Mouse (Mus musculus): ENCODE results near the gene Nubp1.

Nubp1 gene

DNA sequence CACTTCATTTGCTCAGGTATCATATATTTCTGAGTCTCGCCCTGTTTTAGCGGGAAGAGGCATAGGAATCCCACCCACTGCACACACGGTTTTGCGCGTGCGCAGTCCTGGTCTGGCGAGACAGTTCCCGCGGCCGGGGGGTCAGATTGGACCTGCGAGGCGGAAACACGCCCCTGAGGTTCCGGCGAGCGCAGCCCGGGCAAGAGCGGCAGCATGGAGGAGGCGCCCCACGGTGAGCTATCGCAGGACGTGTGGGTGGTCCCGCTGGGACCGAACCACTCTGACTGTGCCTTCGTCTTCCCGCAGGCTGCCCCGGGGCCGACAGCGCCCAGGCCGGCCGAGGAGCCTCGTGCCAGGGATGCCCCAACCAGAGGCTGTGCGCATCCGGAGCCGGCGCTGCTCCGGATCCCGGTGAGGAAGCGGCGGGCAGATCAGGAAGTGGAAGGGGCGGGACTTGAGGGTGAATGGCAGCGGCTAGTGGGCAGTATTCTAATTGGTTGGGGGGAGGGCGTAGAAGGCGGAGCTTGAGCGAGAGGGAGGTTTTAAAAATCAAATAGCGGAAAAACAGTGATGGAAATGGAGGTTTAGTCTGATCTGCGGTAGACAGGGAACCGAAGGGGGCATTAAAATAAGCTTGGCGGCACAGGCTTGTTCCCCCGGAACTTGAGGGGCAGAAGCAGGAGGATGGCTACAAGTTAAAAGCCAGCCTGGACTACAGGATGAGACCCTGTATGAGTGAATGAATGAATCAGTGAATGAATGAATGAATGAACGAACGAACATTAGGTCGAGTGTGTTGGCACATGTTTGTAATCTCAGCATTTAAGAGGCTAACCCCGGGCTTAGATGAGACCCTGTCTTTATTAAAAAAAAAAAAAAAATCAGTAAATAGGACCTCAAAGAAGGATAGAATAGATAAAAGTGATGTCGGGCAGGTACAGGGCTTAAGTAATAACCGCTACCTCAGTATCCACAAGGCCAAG lies at the start of gene Nubp1:
TSS of gene Nubp1 (plus strand) at position 185 of the 983 bp plus-strand sequence.
- peak; percentile 89 for DNase-seq (ENCODE audit: low spot score)

DNA sequence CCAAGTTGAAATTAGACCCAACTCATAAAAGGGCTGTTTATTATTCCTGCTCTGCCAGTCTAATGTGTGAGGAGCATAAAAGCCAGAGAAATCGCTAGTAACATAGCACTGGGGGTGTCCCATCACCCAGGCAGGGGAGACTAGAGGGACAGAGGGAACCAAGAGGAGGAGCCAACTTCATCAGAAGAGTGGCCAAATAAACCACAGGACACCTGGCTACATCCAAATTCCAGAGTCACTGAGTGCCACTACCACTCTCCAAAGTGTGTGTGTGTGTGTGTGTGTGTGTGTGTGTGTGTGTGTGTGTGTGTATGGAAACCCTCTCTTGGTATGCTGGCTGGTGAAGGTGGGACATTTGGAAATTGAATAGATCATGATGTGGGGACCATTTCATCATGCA lies 48.7 kb upstream of the Nubp1 start:
- DNase-seq (ENCODE audit: low spot score) = no peak

DNA sequence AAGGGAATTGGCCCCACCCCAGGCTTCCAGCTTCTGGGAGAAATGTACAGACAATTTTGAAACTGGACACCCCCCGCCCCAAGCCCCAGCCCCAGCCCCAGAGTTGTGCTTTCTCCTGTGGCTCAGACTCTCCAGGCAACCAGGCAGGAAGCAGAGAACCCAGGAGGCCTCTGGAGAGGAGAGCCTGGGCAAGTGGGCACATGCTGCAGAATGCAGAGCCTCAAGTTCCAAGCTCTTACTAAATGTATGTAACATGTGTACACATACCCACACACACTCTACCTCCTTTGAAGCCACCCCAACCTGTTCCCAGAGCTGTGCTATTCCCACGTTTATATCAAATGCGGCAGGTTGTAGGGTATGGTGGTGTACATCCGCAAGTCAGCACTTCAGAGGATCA lies 46.0 kb upstream of the Nubp1 start:
- DNase-seq (ENCODE audit: low spot score) = no peak

DNA sequence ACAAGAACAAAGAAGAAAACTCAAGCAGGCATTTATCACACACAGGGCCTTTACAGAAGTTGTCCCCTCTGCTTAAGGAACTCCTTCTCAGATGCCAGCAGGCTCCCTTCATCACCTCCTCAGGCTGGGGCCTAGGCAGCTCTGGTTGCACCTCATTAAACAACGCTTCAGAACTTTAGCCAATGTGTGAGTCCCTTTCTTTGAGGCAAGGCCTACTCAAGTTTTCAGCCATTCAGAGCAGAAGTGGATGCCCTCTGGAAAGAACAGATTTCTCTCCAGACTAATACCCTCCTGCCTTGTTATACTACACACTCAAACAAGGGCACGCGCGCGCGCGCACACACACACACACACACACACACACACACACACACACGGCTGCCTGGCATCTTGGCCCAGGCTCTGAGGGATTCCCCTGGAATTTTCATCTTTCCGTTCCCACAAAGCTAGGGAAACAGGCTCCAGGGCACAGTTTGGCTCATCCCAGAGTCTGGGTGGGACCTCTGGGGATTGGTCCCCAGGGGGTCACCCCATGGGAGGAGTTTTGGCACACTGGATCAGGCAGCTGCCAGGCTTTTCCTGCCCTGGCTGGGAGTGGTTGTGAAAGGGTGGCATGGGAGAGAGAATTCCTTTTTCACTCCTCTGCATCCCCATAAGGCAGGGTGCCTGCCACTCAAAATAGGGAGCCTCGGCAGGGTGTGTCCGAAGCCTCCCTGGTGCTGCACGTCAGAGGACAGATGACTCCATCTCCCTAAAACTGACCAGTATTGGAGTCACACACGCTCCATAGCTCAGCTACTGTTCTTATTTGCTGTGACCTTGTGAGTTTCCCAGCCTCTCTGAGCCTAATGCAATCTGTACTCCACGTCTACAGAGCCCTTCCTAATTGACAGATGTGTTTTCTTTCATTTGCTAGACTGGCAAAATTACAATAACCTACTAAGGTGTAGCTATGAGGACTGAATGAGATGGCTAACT lies 45.2 kb upstream of the Nubp1 start:
- no peak for DNase-seq (ENCODE audit: low spot score)

DNA sequence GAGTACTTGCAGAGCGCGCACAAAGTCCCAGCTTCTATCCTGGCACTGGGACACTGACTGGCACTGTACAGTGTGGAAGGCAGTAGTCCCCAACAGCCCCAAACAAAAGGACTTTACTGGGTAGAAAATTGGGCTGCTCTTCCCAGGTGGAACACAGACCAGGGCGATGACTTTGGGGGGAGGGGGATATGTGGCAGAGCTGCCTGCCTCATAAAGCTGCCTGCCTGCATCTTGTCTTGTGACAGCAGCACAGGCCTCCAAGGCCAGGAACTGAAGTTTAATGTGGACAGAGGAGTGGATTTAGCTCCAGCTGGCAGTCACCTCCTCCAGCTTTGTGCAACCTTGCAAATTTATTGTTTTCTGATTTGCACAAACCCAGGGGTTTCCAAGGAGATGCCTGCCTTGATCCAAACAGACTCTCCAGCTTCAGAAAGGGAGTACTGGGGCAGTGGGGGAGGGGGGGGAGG lies 42.2 kb upstream of the Nubp1 start:
- no peak for DNase-seq (ENCODE audit: low spot score)

DNA sequence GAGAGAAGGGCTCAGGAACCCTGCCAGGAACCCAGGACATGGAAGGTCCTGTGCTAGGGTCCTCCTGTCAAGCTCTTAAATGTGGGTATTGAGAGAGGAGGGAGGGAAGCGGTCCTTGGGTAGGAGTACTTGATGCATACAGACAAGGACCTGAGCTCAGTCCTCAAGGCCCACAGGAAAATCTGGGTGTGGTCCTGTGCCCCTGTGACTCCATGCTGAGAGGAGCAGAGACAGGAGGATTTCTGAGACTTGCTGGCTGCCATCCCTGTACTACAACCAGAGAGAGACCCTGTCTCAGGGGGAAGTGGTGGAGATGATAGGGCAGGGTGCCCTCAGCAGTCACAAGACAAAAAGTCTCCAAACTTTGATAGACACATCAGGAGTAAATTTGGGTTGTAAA lies 41.8 kb upstream of the Nubp1 start:
- DNase-seq (ENCODE audit: low spot score) = no peak

DNA sequence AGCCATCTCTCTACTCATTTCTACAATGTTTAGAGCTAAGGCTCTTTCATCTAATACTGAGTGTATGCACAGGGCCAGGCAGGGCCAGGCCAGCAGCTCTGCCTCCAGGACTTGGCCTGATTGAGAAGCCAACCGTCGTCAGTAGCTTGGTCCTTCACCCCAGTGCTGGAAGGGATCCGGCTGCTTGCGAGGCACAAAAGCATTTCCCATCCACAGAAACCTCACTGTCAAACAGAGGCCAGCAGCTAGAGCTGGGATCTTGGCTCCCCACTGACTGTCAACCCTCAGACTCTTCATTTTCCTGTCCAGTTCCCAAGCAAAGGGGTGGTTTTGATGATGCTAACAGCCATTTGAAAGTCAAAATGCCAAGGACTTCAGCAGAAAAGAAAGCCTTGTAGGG lies 39.4 kb upstream of the Nubp1 start:
- DNase-seq (ENCODE audit: low spot score) = no peak

DNA sequence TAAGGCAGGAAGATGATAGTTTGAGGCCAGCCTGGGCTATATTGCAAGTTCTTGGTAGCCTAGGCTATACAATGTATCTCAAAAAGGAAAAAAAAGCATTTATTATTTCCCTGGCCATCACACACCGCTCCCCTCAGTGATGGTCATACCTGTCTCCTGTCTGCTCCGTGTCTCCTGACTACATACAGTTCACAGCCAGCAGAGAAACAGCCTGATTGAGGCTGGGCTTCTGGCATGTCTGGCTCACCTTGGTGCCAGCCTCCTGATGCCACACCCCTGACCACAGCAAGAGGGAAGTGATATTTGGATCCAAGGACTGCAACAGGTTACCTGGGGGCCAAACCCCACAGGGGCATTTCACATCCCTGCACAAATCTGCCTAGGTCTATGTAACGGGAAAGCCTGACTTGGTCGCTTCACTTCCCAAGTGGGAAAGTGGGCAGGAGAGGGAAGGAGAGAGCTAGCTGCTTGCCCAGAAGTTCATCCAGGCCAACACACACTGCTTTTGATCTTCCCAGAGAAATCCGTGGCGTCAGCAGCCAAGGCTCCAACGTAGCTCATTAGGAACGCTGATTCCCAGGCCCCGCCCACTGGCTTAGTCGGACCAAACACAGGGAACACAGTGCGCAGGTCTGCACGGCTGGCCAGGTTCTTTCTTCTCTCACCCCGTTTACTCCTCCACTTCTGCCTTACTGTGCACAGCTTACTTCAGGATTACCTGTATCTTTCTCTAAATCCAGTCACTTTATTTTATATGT lies 37.3 kb upstream of the Nubp1 start:
- no peak for DNase-seq (ENCODE audit: low spot score)

DNA sequence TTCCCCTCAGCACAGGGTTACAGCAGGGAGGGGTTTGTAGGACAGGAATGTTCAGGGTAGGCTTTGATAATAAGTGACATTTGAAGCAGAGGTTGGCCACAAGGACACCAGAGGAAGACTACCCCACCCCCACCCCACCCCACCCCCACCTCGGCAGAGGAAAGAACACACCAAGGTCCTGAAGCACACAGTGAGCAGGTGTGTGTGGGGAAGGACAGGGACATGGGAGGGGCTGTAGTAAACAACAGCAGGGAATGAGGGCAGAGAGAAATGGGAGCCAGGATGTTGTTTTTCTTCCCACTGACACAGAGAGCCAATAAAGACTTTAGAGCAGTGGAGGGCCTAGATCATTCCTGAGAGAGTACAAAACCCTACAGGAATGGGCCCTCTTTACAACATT lies 34.5 kb upstream of the Nubp1 start:
- DNase-seq (ENCODE audit: low spot score) = no peak

DNA sequence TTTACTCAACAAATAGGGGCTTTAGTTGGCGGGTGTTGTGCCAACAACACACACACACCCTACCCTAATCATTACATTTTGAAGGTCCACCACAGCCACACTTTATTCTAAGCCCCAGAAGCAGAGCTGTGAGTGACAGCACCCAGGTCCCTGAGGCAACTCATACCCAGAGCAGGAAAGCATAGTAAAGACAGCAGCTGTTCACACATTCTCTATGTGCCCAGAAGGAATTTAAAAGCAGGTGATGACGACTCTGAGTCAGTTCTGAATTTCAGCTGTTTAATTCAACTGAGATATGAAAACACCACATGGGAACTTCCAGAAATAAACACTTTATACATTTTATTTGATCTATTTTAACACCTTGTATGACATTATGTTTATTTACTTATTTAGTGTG lies 32.2 kb upstream of the Nubp1 start:
- no peak for DNase-seq (ENCODE audit: low spot score)

DNA sequence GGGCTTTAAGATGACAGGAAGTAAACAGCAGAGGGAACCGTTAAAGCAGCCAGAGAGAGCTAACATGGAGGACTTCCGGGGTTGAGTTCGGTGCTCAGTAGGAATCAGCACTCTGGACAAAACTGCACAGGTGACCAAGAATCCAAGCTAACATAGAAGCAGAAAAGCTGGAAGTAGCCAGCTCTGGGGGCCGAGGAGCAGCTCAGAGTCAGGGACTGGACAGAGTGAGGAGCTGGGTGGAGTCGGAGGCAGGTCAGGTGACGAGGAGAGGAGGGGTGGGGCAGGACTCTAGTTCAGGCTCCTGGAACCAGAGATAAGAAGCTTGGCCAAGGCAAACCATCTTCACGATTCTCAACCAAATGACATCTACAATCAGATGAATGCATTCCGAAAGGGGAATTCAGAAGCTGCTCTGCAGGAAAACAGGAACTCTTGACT lies 27.7 kb upstream of the Nubp1 start:
- peak; percentile 36 for DNase-seq (ENCODE audit: low spot score)

DNA sequence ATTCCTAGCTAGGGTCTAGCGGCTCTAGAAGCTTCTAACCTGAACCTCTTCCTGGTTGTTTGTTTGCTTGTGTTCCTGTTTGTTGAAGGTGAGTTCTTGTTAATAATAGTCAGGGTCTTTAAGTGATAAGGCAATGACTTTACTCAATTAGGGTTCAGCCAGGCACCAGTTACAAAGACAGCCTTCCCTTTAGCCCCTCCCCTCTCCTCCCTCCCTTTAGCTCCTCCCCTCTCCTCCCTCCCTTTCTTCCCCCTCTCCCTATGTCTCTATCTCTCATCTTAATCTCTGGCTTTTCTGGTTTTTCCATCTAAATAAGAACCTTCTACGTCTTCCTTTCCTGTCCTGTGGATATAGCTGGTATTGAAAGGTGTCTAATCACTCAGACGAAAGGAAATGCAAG lies 27.2 kb upstream of the Nubp1 start:
- no peak for DNase-seq (ENCODE audit: low spot score)

DNA sequence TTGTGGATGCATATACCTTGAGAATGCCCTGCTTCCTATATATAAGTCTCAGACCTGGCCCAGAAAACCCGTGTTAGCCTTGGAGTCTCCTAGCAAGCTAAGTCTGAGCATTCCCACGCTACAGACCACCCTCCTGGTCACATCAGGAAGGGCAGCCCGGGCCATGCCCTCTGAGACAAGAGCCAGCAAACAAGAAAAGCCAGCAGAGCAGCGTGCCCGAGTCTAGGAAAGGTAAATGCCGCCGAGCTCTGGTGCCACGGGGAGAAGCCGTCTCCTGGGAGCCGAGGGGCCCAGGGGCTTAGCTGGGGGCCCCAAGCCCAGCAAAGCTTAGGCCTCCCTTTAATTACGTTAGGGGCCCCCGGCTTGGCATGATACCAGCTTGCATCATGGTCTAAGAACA lies 26.5 kb upstream of the Nubp1 start:
- DNase-seq (ENCODE audit: low spot score) = no peak

DNA sequence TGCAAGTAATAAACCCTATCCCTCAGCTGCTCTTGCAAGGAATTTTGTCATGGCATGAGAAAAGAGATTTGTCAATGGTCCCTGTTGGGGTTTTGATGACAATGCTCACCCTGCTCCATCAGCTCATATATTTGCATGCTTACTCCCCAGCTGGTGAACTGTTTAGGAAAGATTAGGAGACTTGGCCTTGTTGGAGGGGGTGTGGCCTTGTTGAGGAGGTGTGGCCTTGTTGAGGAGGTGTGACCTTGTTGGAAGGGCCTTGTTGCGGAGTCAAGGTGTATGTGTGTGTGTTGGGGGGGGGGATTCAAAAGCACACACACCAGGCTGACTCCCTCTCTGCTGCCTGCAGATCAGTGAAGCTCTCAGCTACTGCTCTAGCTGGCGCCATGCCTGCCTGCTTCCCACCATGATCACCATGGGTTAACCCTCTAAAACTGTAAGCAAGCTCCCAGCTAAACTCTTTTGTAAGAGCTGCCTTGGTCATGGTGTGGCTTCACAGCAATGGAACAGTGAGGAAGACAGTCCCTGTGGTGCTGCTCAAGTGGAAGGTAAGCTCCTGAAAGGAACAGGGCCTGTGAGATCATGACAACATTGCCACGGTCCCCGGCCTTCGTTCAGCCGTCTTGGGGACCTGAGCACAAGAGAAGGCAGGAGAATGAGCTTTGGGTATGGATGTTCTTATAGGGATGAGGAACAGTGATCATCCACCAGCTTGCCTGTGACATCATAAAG lies 22.9 kb upstream of the Nubp1 start:
- no peak for DNase-seq (ENCODE audit: low spot score)

DNA sequence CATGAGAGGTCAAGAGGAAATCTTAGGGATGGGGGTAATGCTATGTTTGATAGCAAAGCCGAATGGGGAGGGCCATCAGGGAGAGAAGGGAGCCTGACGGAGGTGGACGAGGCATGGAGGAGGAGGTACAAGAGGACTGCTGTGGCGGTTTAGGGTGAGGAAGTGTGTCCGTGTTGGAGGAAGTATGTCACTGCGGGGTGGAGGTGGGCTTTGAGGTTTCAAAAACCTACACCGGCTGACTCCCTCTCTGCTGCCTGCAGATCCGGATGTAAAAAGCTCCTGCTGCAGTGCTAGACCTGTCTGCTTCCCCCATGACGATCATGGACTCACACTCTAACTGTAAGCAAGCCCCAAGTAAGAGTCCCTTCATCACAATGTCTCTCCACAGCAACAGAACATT lies 19.2 kb upstream of the Nubp1 start:
- DNase-seq (ENCODE audit: low spot score) = no peak

DNA sequence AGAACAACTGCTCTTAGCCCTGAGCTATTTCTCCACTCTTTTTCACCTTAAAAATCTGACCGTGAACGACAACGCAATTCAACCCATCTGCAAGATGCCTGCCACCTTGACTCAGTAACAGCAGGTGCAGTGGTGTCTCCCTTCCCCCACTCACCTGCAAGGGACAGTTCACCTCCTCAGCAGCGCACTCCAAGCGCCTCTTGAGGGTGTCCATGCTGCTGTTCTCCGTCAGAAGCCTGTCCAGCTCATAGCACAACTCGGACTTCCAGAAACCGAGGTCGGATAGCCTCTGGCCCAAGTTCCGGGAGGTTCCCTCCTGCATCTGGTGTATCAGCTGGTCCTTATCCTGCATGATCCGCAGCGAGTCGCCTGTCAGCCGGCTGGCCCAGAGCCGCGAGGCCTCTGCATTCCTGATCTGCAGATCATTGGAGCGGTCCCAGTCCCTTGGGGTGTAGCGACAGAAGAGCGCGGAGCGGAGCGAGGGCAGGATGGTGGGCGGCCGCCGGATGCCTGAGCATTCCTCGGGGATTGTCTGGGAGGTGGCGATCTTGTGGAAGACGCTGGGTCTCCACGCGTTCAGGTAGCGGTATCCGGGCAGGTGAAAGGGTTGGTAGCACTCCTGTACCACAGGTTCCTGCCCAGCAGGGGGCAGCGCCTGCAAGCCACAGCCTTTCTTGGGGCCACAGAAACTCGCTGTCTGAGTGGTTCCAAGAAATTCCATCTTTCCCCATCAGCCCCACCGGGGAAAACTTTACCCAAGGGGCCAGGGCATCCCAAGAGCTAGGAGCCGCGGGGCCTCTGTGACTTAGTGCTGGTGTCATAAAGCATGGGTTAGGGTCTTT lies 16.8 kb upstream of the Nubp1 start, which contains the start of gene Tekt5:
TSS of gene Tekt5 (minus strand) at position 792 of the 842 bp plus-strand sequence.
- DNase-seq (ENCODE audit: low spot score) = no peak

DNA sequence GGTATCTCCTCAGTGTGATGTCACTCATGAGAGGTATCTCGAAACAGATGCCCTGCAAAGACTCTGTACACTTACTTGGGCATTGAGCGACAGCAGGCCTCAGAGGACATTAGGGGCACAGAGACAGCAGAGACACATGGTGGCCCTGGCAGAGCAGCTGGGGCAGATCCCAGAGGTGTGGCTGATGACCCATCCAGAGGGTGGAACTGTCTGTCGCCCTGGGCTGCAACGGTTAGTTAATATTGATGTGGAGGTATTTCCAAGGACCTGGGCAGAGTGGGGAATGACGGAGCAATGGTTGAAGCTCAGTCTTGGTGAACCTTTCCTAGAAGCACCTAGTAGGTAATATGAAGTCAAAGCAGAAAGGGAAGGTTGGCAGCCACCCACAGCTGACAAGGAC lies 13.0 kb upstream of the Nubp1 start:
- DNase-seq (ENCODE audit: low spot score) = no peak

DNA sequence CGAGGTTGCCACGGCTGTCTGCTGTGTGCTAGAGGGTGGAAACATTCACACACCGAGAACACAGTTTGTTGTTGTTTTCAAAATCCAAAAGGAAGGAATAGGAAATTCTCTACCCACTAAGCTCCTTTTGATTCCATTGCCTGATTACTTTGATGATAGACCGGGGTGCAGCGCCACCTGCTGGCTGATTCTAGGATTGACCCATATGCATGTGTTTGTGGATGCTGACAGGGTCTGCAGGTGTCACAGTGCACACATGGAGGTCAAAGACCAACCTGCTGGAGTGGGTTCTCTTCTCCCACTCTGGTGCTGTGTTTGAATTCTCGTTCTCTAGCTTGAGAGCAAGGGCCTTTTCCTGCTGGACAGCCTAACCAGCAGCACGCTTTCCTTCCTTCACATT lies 12.6 kb upstream of the Nubp1 start:
- peak; percentile 60 for DNase-seq (ENCODE audit: low spot score)

DNA sequence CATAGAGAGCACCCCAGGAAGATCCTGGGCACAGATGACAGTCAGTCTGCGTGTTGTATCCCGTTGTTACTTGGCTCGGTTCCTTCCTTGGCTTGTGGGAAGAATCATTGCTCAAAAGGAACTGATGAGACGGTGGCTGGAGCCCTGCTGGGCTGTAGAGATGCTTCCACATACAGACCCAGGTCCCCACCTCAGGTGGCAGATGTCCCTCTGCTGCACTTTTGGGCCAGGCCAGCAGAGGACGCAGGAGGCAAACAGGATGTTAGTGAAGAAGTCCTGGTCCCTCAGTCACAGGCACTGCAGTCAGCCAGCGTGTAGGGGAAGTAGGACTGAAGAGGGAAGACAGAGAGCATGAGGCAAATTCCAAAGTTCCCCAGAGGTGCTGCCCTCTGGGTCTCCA lies 4.2 kb downstream of the Nubp1 start:
- DNase-seq (ENCODE audit: low spot score) = peak; percentile 22

DNA sequence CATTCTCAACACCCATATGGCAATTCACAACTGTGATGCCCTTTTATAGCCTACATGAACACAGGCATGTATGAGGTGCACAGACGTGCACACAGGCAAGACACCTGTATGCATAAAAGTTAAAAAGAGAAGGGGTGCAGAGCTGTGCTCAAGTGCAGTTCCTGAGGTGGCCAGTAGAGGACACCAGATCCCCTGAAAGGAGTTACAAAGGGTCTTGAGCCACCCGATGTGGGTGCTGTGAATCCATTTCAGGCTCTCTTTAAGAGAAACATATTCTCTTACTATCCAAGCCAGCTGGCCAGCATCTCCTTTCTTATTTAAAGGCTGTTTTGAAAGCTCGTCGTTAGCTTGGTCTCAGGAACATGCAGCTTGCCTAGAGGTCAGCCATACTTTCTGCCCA lies 5.1 kb downstream of the Nubp1 start:
- DNase-seq (ENCODE audit: low spot score) = no peak
